Mouse (Mus musculus) frontal cortex, postnatal 25 days (tissue): ENCODE measurements around the gene Olfr898.

Experiments used
- DNase-seq, 2 experiments: peaks; one replicate each; pipeline ENCODE4 v3.0.0; 2022; ENCODE audit warnings: low spot score in 2 of 2

Olfr898 gene

DNA sequence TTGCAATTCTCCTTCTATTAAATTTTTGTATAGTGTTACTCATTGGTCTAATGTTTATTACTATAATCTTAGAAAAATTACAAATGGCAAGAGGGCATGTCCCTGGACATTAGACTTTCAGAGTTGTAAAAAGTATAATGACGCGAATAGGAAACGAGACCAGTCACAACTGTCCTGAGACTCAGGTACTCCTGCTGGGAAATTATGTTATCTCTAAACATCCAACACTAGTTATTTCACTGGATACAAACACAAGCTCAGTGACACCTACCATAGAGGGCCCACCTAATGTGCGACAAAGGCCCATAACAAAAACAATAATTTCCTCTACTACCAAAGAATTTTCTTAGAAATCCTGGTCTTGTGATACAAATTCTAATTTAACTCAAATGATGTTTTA, at the start of gene Olfr898:
Olfr898 (plus strand) TSS at position 301 of the 400 bp plus-strand sequence.
- no peak for DNase-seq

- no peak for DNase-seq
These were observed 19.5 kb upstream of the Olfr898 start, which contains the start of gene Olfr25 for GRCm38 (mm10) chr9:38328760-38329159. Gene Olfr25, plus strand, starts transcription at chr9:38329060.

DNA sequence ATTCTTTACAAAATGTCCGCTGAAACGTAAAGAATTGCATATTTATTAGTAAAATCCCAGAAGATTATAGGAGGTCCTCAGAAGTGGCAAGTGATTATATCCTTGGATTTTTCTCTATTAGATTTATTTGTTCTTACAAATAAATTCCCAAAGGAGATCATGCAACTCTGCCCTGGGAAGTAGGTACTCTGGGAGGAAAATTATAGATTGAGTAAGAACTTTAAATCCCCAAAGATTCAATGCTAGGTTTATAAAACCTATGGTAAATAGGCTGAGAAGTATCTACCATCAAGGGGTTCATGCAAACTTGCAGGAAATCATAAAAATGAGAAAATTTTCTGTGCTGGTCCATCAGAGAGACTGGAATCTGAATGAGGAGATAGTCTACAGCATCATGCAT, 18.4 kb downstream of the Olfr898 start, which contains the start of gene Olfr250:
Olfr250 (plus strand) TSS at position 301 of the 400 bp plus-strand sequence.
- DNase-seq, result no peak

DNA sequence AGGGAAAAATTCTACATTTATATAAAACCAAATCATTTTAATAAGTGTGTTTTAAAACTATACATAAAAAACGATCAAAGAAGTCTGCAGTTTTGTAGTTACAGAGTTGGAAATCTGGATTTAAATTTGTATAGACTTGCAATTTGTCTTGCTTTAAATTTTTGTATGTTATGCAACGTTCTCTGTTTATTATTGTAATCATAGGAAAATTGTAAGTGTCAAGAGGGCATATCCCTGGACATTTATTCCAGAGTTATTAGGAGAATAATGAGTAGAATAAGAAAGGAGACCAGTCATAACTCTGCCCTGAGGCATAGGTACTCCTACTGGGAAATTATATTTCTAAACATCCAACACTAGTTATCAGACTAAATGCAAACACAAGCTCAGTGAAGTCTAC, 28.6 kb downstream of the Olfr898 start, which contains the start of gene Olfr251:
Olfr251 (plus strand) TSS at position 301 of the 400 bp plus-strand sequence.
- no peak for DNase-seq

DNA sequence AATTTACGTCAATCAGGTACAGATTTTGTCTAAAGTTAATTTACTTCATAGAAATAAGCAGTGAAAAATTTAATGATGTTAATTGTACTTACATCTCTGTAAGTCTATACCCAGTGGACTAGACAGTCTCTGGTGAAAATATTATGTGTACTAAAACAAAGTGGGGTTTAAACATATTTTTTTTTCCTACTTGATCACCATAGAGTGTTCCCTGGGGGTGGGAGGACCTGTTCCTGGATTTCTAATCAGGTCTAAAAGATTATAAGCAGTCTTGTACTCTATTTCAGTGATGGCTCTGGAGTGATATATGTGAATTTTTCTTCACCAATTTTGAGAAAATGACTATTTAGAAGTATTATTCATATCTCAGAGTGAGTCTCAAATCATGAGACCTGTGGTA, 53.2 kb downstream of the Olfr898 start, which contains the start of gene Olfr147:
Olfr147 (plus strand) TSS at position 301 of the 400 bp plus-strand sequence.
- DNase-seq, result no peak
